Mouse (Mus musculus) cerebellum, adult 11 months (tissue): ENCODE results near the gene Marcks.

Source experiments
- DNase-seq: peaks from one replicate; pipeline ENCODE4 v3.0.0; 2022

Marcks gene

GRCm38 (mm10) chr10:37138778-37139442 is at the start of gene Marcks:
Marcks (minus strand) TSS chr10:37138920.
- peak; percentile 77 for DNase-seq

- no peak for DNase-seq
These were observed 38.4 kb upstream of the Marcks start for GRCm38 (mm10) chr10:37177071-37177470.

- DNase-seq: no peak
These were observed 33.8 kb upstream of the Marcks start for GRCm38 (mm10) chr10:37172416-37172950.

- DNase-seq: no peak
These were observed 33.1 kb upstream of the Marcks start for GRCm38 (mm10) chr10:37171711-37172415.

GRCm38 (mm10) chr10:37170878-37171277 is 32.2 kb upstream of the Marcks start:
- no peak for DNase-seq

- no peak for DNase-seq
These were observed 31.7 kb upstream of the Marcks start for GRCm38 (mm10) chr10:37170466-37170865.

- no peak for DNase-seq
These were observed 28.8 kb upstream of the Marcks start for GRCm38 (mm10) chr10:37167527-37167926.

GRCm38 (mm10) chr10:37159731-37160130 is 21.0 kb upstream of the Marcks start:
- no peak for DNase-seq

- DNase-seq: no peak
These were observed 18.4 kb upstream of the Marcks start for GRCm38 (mm10) chr10:37157156-37157555.

- DNase-seq: no peak
These were observed 16.4 kb upstream of the Marcks start for GRCm38 (mm10) chr10:37155131-37155530.

- DNase-seq: no peak
These were observed 13.0 kb upstream of the Marcks start for GRCm38 (mm10) chr10:37151539-37152271.

- DNase-seq: no peak
These were observed 9.3 kb upstream of the Marcks start for GRCm38 (mm10) chr10:37148016-37148415.

GRCm38 (mm10) chr10:37145456-37145855 is 6.7 kb upstream of the Marcks start:
- DNase-seq: no peak

GRCm38 (mm10) chr10:37141621-37142020 is 2.9 kb upstream of the Marcks start:
- DNase-seq: no peak

GRCm38 (mm10) chr10:37140736-37141451 is 2.2 kb upstream of the Marcks start:
- DNase-seq: peak; percentile 65

- DNase-seq: peak; percentile 6
These were observed 1.5 kb upstream of the Marcks start for GRCm38 (mm10) chr10:37140166-37140735.

GRCm38 (mm10) chr10:37139443-37140165 is 884 bp upstream of the Marcks start:
- DNase-seq: peak; percentile 11

GRCm38 (mm10) chr10:37138311-37138731 is 399 bp downstream of the Marcks start:
- DNase-seq: peak; percentile 33

- peak; percentile 50 for DNase-seq
These were observed 999 bp downstream of the Marcks start for GRCm38 (mm10) chr10:37137531-37138310.

GRCm38 (mm10) chr10:37136981-37137518 is 1.7 kb downstream of the Marcks start:
- peak; percentile 91 for DNase-seq
